Mouse (Mus musculus) brown adipose tissue, adult 24 weeks (tissue): ENCODE measurements at regions not wholly inside any gene's neighbourhood (a gene's known extent, or its start where the extent isn't known, plus 50 kb on each side); places are given as distances from the start of the nearest gene placed in this dataset.

Experiments used
- H3K27ac ChIP-seq: fragments of 200-500 bp; replicated peaks from 2 replicates; pipeline ENCODE4 v1.5.1; 2012; ENCODE audit warnings: low read depth, mild to moderate bottlenecking, low read length
- H3K4me1 ChIP-seq: fragments of 200-500 bp; 2 replicates; pipeline ENCODE4 v1.6.1; 2012; ENCODE audit warnings: low read length, mixed read lengths; ENCODE audit not compliant: control insufficient read depth, insufficient read depth, insufficient read length
- H3K4me3 ChIP-seq: fragments of 200-500 bp; 2 replicates; pipeline ENCODE4 v1.5.1; 2012; ENCODE audit warnings: low read depth, mild to moderate bottlenecking, low read length, moderate library complexity; ENCODE audit not compliant: insufficient read depth

GRCm38 (mm10) chr4:72328282-72329025, 127.7 kb upstream of the Tle1 start:
- Histone ChIP-seq H3K27ac (no peak overlapping the region), H3K4me3 (no peak overlapping the region), H3K4me1 (no peaks in the 10 kb centered on the region)

- Histone ChIP-seq H3K27ac (no peak overlapping the region), H3K4me3 (no peak overlapping the region), H3K4me1 (no peaks in the 10 kb centered on the region)
These were observed 124.2 kb upstream of the Tle1 start for GRCm38 (mm10) chr4:72324913-72325312.

GRCm38 (mm10) chr4:72285112-72285675, 84.5 kb upstream of the Tle1 start:
- Histone ChIP-seq H3K4me1 (no peaks in the 10 kb centered on the region), H3K4me3 (no peak overlapping the region)

DNA sequence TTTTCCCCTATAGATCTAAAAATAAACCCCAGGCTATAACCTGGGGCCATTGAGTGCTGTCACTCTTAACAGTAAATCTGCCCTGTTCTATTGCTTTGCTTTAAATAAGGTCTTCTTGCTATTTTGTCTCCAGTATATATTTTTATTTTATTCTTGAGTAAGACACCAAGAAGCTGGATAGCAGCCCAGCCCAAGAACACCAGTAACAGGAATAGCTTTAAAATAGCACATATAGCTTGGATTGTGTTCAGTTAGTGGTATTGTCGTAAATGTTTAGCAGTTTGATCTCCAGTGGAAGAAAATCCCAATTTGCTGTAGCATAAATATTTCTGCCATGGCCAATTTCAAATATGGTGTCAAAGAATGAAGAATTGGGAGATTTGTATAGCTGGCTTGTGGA, 49.8 kb upstream of the Tle1 start:
- no peaks in the 10 kb centered on the region for H3K4me1 ChIP-seq
- H3K4me3 ChIP-seq: no peak overlapping the region
- no peak overlapping the region for H3K27ac ChIP-seq

More at GRCm38 (mm10) chr4:72285112-72285675, 84.5 kb upstream of the Tle1 start:
- no peak overlapping the region for H3K27ac ChIP-seq
